Mouse (Mus musculus): ENCODE results near the gene Emc1.

DNA sequence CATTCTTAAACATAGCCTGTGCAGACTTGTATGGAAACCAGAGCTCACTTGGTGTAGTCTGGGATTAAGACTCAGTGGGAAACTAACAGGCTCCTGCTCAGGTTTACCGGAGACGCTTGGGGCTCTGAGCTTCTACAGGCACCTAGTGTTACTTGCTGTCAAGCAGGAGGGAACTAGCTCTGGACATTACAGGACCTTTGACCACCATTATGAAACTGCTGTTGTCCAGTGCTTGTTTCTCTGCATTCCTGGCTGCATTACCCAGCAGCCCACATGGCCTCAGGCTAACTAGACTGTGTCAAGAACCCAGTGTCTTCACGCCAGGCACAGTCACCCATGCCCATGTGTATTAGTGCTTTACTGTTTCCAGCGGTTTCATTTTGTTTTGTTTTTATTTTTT, 20.7 kb downstream of the Emc1 start:
- TF ChIP-seq CTCF (IDR thresholded peaks at IDR 0.05; ENCODE audit: low read depth): no peak
- TF ChIP-seq EP300 (optimal IDR thresholded peaks at IDR 0.05): no peak

Measured in stomach, postnatal 0 days (tissue).